Mouse (Mus musculus) lung, adult 2 months (tissue): ENCODE results near the gene ccdc198. TPM values are rescaled to one million over a fixed set of nuclear protein-coding genes. Genes with fewer than 3 reads are reported as not detected.
A peak's percentile ranks its signal among the peaks of the same experiment; 100 is the strongest.
"Not testable (repeated sequence)": the region's sequence is repeated elsewhere in the genome, so short reads cannot be mapped to it uniquely, and the experiment has no call there.

Source experiments
- DNase-seq: peaks from one replicate; pipeline ENCODE4 v3.0.0; 2022
- H3K4me1 ChIP-seq: fragments of 200-500 bp; 2 replicates; pipeline ENCODE4 v1.6.1; 2011; ENCODE audit warnings: low read length; ENCODE audit not compliant: control insufficient read depth, insufficient read depth
- H3K4me3 ChIP-seq: fragments of 200-500 bp; replicated peaks from 2 replicates; pipeline ENCODE3; 2011; ENCODE audit warnings: low read depth, mild to moderate bottlenecking, control low read depth, low read length; ENCODE audit errors: extremely low read depth
- CTCF ChIP-seq: fragments of 200-500 bp; IDR thresholded peaks from 2 replicates; pipeline ENCODE4 v1.5.1; 2011; ENCODE audit warnings: mild to moderate bottlenecking, low read length, control low read depth; ENCODE audit not compliant: insufficient read depth
- POLR2A ChIP-seq: fragments of 200-500 bp; IDR thresholded peaks from 2 replicates; pipeline ENCODE4 v1.6.1; 2011; ENCODE audit warnings: low read depth, mild to moderate bottlenecking, control low read depth, low read length, borderline replicate concordance; ENCODE audit errors: extremely low read depth
- WGBS: fragments of 180-500 bp; shearing (Covaris S2); methylation state at CpG from one replicate; pipeline ENCODE4 v1.1.7; 2018; 5-methylcytosine and 5-hydroxymethylcytosine counted together
- polyA plus RNA-seq: library from polyadenylated mRNA; depleted of rRNA; stranded (reverse); fragments of >200 nt; gene quantifications from 2 replicates; pipeline ENCODE4 v1.2.3, GENCODE M21; 2012

ccdc198 gene
- polyA plus RNA-seq, 1 experiment, result not detected

GRCm38 (mm10) chr14:49241522-49241921 is 3.8 kb downstream of the ccdc198 start:
- H3K4me1 ChIP-seq, result no peaks in the 10 kb centered on the region
- TF ChIP-seq POLR2A, result no peak
- TF ChIP-seq CTCF, result no peak
- 21% methylated on average over 1 of the region's 1 CpGs for WGBS
- H3K4me3 ChIP-seq, result no peak overlapping the region
- no peak for DNase-seq

GRCm38 (mm10) chr14:49238206-49238605 is 7.1 kb downstream of the ccdc198 start:
- 33% methylated on average over 11 of the region's 11 CpGs for WGBS
- Histone ChIP-seq H3K4me1 (no peaks in the 10 kb centered on the region; the same call in 1 of the 2 replicates), H3K4me3 (no peak overlapping the region)
- DNase-seq, result peak; percentile 20
- TF ChIP-seq POLR2A (no peak), CTCF (peak; percentile 81)

- WGBS, result 42% methylated on average over 9 of the region's 9 CpGs
- Histone ChIP-seq H3K4me1 (no peaks in the 10 kb centered on the region; the same call in 1 of the 2 replicates), H3K4me3 (no peak overlapping the region)
- TF ChIP-seq CTCF, result peak; percentile 34; the same call in 1 of the 2 replicates
- TF ChIP-seq POLR2A, result no peak
- DNase-seq, result peak; percentile 19
Observed at GRCm38 (mm10) chr14:49234788-49235515, 10.3 kb downstream of the ccdc198 start.

GRCm38 (mm10) chr14:49231845-49232244 is 13.4 kb downstream of the ccdc198 start:
- no peak for DNase-seq
- 76% methylated on average over 3 of the region's 3 CpGs for WGBS
- Histone ChIP-seq H3K4me1 (no peaks in the 10 kb centered on the region; the same call in 1 of the 2 replicates), H3K4me3 (no peak overlapping the region)
- no peak for TF ChIP-seq CTCF
- TF ChIP-seq POLR2A, result no peak

GRCm38 (mm10) chr14:49226986-49227385 is 18.3 kb downstream of the ccdc198 start:
- WGBS, result 73% methylated on average over 11 of the region's 11 CpGs
- DNase-seq, result no peak
- Histone ChIP-seq H3K4me1 (no peaks in the 10 kb centered on the region), H3K4me3 (no peak overlapping the region)
- TF ChIP-seq CTCF (no peak), POLR2A (no peak)

- 77% methylated on average over 7 of the region's 7 CpGs for WGBS
- TF ChIP-seq CTCF, result no peak
- no peak for TF ChIP-seq POLR2A
- no peak overlapping the region for H3K4me3 ChIP-seq
- no peak for DNase-seq
- H3K4me1 ChIP-seq, result no peaks in the 10 kb centered on the region
Observed at GRCm38 (mm10) chr14:49226471-49226870, 18.8 kb downstream of the ccdc198 start.

GRCm38 (mm10) chr14:49221771-49222170 is 23.5 kb downstream of the ccdc198 start:
- DNase-seq, result no peak
- Histone ChIP-seq H3K4me1 (no peaks in the 10 kb centered on the region), H3K4me3 (no peak overlapping the region)
- WGBS, result 86% methylated on average over 2 of the region's 2 CpGs
- TF ChIP-seq CTCF (no peak), POLR2A (no peak)

GRCm38 (mm10) chr14:49219466-49220022 is 25.7 kb downstream of the ccdc198 start:
- H3K4me3 ChIP-seq, DNase-seq, H3K4me1 ChIP-seq: not testable (repeated sequence)
- 74% methylated on average over 4 of the region's 4 CpGs for WGBS

GRCm38 (mm10) chr14:49218677-49219076 is 26.6 kb downstream of the ccdc198 start:
- Histone ChIP-seq H3K4me3 (no peak overlapping the region), H3K4me1 (no peaks in the 10 kb centered on the region)
- no peak for DNase-seq
- 64% methylated on average over 7 of the region's 7 CpGs for WGBS
- TF ChIP-seq POLR2A (no peak), CTCF (no peak)

GRCm38 (mm10) chr14:49210215-49210614 is 35.1 kb downstream of the ccdc198 start:
- not testable (repeated sequence) for H3K4me1 ChIP-seq, H3K4me3 ChIP-seq, DNase-seq
- WGBS, result 44% methylated on average over 3 of the region's 3 CpGs
